Mouse (Mus musculus): ENCODE data around the gene Psg17. TPM values are rescaled to one million over a fixed set of nuclear protein-coding genes. Genes with fewer than 3 reads are reported as not detected.
"Not testable (repeated sequence)": the region's sequence is repeated elsewhere in the genome, so short reads cannot be mapped to it uniquely, and the experiment has no call there.

Psg17 gene
- polyA plus RNA-seq (2015; fragmentation: Nextera tagmentation; extraction: Ambion mirVana), result not detected in 2 replicates

- H3K27me3 ChIP-seq (replicated peaks; ENCODE audit: control insufficient read depth, insufficient read depth, low read length), result no peaks in the 10 kb centered on the region
- no peaks in the 10 kb centered on the region for H3K36me3 ChIP-seq (ENCODE audit: control insufficient read depth, insufficient read depth, low read length)
- 76% methylated on average over 3 of the region's 3 CpGs for WGBS
- H3K9me3 ChIP-seq (ENCODE audit: control insufficient read depth, low read length), result no peaks in the 10 kb centered on the region
- H3K4me1 ChIP-seq (ENCODE audit: control insufficient read depth, insufficient read depth, low read depth, low read length), result no peaks in the 10 kb centered on the region
- H3K9ac ChIP-seq (ENCODE audit: low read depth, low read length), result no peak within 1 kb of the TSS
- no peak within 1 kb of the TSS for H3K4me3 ChIP-seq (ENCODE audit: low read length)
- no peak for ATAC-seq
- no peak within 1 kb of the TSS for H3K27ac ChIP-seq (ENCODE audit: low read depth, low read length)
- H3K4me2 ChIP-seq (ENCODE audit: low read length), result no peak within 1 kb of the TSS
These were observed at the start of gene Psg17 for GRCm38 (mm10) chr7:18821507-18821906. TSS of gene Psg17 (minus strand) at chr7:18821607.

GRCm38 (mm10) chr7:18871031-18871430 is 49.6 kb upstream of the Psg17 start, which contains the start of gene Pglyrp1:
TSS of gene Pglyrp1 (plus strand) at chr7:18871331.
- WGBS, result no CpG with 5 or more reads among the region's 8 CpGs
- not testable (repeated sequence) for H3K4me2 ChIP-seq (ENCODE audit: low read length); H3K9ac ChIP-seq (ENCODE audit: low read depth, low read length); H3K27me3 ChIP-seq (replicated peaks; ENCODE audit: control insufficient read depth, insufficient read depth, low read length); H3K4me3 ChIP-seq (ENCODE audit: low read length); H3K27ac ChIP-seq (ENCODE audit: low read depth, low read length); H3K9me3 ChIP-seq (ENCODE audit: control insufficient read depth, low read length); ATAC-seq; H3K4me1 ChIP-seq (ENCODE audit: control insufficient read depth, insufficient read depth, low read depth, low read length); H3K36me3 ChIP-seq (ENCODE audit: control insufficient read depth, insufficient read depth, low read length)

- no peak for ATAC-seq
- 87% methylated on average over 2 of the region's 2 CpGs for WGBS
These were observed 47.1 kb upstream of the Psg17 start for GRCm38 (mm10) chr7:18868491-18868890.

GRCm38 (mm10) chr7:18862801-18863200 is 41.4 kb upstream of the Psg17 start:
- H3K36me3 ChIP-seq (ENCODE audit: control insufficient read depth, insufficient read depth, low read length), result no peaks in the 10 kb centered on the region
- H3K9me3 ChIP-seq (ENCODE audit: control insufficient read depth, low read length), result peaks cover 5% of the 10 kb centered on the region
- H3K4me2 ChIP-seq (ENCODE audit: low read length), result no peak overlapping the region
- H3K27ac ChIP-seq (ENCODE audit: low read depth, low read length), result no peak overlapping the region
- no peaks in the 10 kb centered on the region for H3K4me1 ChIP-seq (ENCODE audit: control insufficient read depth, insufficient read depth, low read depth, low read length)
- no peak overlapping the region for H3K4me3 ChIP-seq (ENCODE audit: low read length)
- no peaks in the 10 kb centered on the region for H3K27me3 ChIP-seq (replicated peaks; ENCODE audit: control insufficient read depth, insufficient read depth, low read length)
- 88% methylated on average over 6 of the region's 6 CpGs for whole genome bisulfite sequencing
- no peak for ATAC-seq
- H3K9ac ChIP-seq (ENCODE audit: low read depth, low read length), result no peak overlapping the region

More at GRCm38 (mm10) chr7:18868491-18868890, 47.1 kb upstream of the Psg17 start:
- no peaks in the 10 kb centered on the region; the same call in 1 of the 2 replicates for H3K9me3 ChIP-seq (ENCODE audit: control insufficient read depth, low read length)
- no peaks in the 10 kb centered on the region for H3K36me3 ChIP-seq (ENCODE audit: control insufficient read depth, insufficient read depth, low read length)
- H3K4me3 ChIP-seq (ENCODE audit: low read length), result no peak overlapping the region
- no peak overlapping the region for H3K9ac ChIP-seq (ENCODE audit: low read depth, low read length)
- no peaks in the 10 kb centered on the region for H3K27me3 ChIP-seq (replicated peaks; ENCODE audit: control insufficient read depth, insufficient read depth, low read length)
- no peaks in the 10 kb centered on the region for H3K4me1 ChIP-seq (ENCODE audit: control insufficient read depth, insufficient read depth, low read depth, low read length)
- H3K27ac ChIP-seq (ENCODE audit: low read depth, low read length), result no peak overlapping the region
- H3K4me2 ChIP-seq (ENCODE audit: low read length), result no peak overlapping the region

GRCm38 (mm10) chr7:18858310-18858916 is 37.0 kb upstream of the Psg17 start:
- Histone ChIP-seq H3K27me3 (replicated peaks; ENCODE audit: control insufficient read depth, insufficient read depth, low read length) (no peaks in the 10 kb centered on the region), H3K9me3 (ENCODE audit: control insufficient read depth, low read length) (peaks cover 5% of the 10 kb centered on the region), H3K4me2 (ENCODE audit: low read length) (no peak overlapping the region), H3K36me3 (ENCODE audit: control insufficient read depth, insufficient read depth, low read length) (no peaks in the 10 kb centered on the region), H3K9ac (ENCODE audit: low read depth, low read length) (no peak overlapping the region), H3K27ac (ENCODE audit: low read depth, low read length) (peak overlapping the region; percentile 29; the same call in 1 of the 2 replicates), H3K4me1 (ENCODE audit: control insufficient read depth, insufficient read depth, low read depth, low read length) (no peaks in the 10 kb centered on the region), H3K4me3 (ENCODE audit: low read length) (no peak overlapping the region)
- 81% methylated on average over 5 of the region's 5 CpGs for WGBS
- 0 out of 2 replicates have a peak, but pooled peaks have one; percentile 30 for ATAC-seq

- Histone ChIP-seq H3K9me3 (ENCODE audit: control insufficient read depth, low read length) (no peaks in the 10 kb centered on the region), H3K4me3 (ENCODE audit: low read length) (no peak overlapping the region), H3K4me1 (ENCODE audit: control insufficient read depth, insufficient read depth, low read depth, low read length) (no peaks in the 10 kb centered on the region), H3K9ac (ENCODE audit: low read depth, low read length) (no peak overlapping the region), H3K27ac (ENCODE audit: low read depth, low read length) (no peak overlapping the region), H3K36me3 (ENCODE audit: control insufficient read depth, insufficient read depth, low read length) (no peaks in the 10 kb centered on the region), H3K27me3 (replicated peaks; ENCODE audit: control insufficient read depth, insufficient read depth, low read length) (no peaks in the 10 kb centered on the region), H3K4me2 (ENCODE audit: low read length) (no peak overlapping the region)
- ATAC-seq, result no peak
- WGBS, result 97% methylated on average over 1 of the region's 1 CpGs
These were observed 27.0 kb upstream of the Psg17 start for GRCm38 (mm10) chr7:18848395-18848794.

- Histone ChIP-seq H3K36me3 (ENCODE audit: control insufficient read depth, insufficient read depth, low read length) (no peaks in the 10 kb centered on the region), H3K9ac (ENCODE audit: low read depth, low read length) (no peak overlapping the region), H3K27ac (ENCODE audit: low read depth, low read length) (no peak overlapping the region), H3K4me3 (ENCODE audit: low read length) (no peak overlapping the region), H3K4me2 (ENCODE audit: low read length) (no peak overlapping the region), H3K27me3 (replicated peaks; ENCODE audit: control insufficient read depth, insufficient read depth, low read length) (no peaks in the 10 kb centered on the region), H3K4me1 (ENCODE audit: control insufficient read depth, insufficient read depth, low read depth, low read length) (no peaks in the 10 kb centered on the region), H3K9me3 (ENCODE audit: control insufficient read depth, low read length) (no peaks in the 10 kb centered on the region)
- WGBS, result 49% methylated on average over 5 of the region's 5 CpGs
- no peak for ATAC-seq
These were observed 23.4 kb upstream of the Psg17 start for GRCm38 (mm10) chr7:18844811-18845210.

- Histone ChIP-seq H3K9ac (ENCODE audit: low read depth, low read length) (peak overlapping the region; percentile 54; the same call in 1 of the 2 replicates), H3K4me1 (ENCODE audit: control insufficient read depth, insufficient read depth, low read depth, low read length) (no peaks in the 10 kb centered on the region), H3K4me3 (ENCODE audit: low read length) (peak overlapping the region; percentile 28), H3K36me3 (ENCODE audit: control insufficient read depth, insufficient read depth, low read length) (no peaks in the 10 kb centered on the region), H3K27me3 (replicated peaks; ENCODE audit: control insufficient read depth, insufficient read depth, low read length) (no peaks in the 10 kb centered on the region), H3K9me3 (ENCODE audit: control insufficient read depth, low read length) (no peaks in the 10 kb centered on the region), H3K27ac (ENCODE audit: low read depth, low read length) (no peak overlapping the region), H3K4me2 (ENCODE audit: low read length) (peak overlapping the region; percentile 53)
- ATAC-seq, result peak; percentile 41
- WGBS, result 45% methylated on average over 1 of the region's 1 CpGs
These were observed 19.8 kb upstream of the Psg17 start for GRCm38 (mm10) chr7:18841174-18841567.

GRCm38 (mm10) chr7:18840386-18841173 is 19.2 kb upstream of the Psg17 start:
- Histone ChIP-seq H3K27me3 (replicated peaks; ENCODE audit: control insufficient read depth, insufficient read depth, low read length) (no peaks in the 10 kb centered on the region), H3K36me3 (ENCODE audit: control insufficient read depth, insufficient read depth, low read length) (no peaks in the 10 kb centered on the region), H3K4me2 (ENCODE audit: low read length) (peak overlapping the region; percentile 79), H3K27ac (ENCODE audit: low read depth, low read length) (peak overlapping the region; percentile 20), H3K4me3 (ENCODE audit: low read length) (peak overlapping the region; percentile 42), H3K9me3 (ENCODE audit: control insufficient read depth, low read length) (no peaks in the 10 kb centered on the region), H3K4me1 (ENCODE audit: control insufficient read depth, insufficient read depth, low read depth, low read length) (no peaks in the 10 kb centered on the region), H3K9ac (ENCODE audit: low read depth, low read length) (peak overlapping the region; percentile 58)
- 2% methylated on average over 14 of the region's 17 CpGs for WGBS
- ATAC-seq, result peak; percentile 84

All from hindbrain, embryonic 16.5 days (tissue).